Mouse (Mus musculus): ENCODE data around the gene Abcb9.
"Not testable (repeated sequence)": the region's sequence is repeated elsewhere in the genome, so short reads cannot be mapped to it uniquely, and the experiment has no call there.

Gene Abcb9

DNA sequence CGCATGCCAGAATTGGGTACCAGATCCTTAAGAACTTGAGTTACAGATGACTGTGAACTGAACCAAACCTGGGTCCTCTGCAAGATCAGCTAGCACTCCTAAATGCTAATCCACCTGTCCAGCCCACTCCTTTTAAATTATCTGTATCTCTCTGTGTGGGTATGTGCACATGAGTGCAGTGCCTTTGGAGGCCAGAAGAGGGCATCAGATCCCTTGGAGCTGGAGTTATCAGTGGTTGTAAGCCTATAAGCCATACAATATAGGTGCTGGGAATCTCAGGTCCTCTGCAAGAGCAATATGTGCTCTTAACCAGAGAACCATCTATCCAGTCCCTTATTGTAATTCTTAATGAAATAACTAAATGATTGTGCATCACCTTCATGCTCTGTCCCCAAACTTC, 39.4 kb downstream of the Abcb9 start:
- no peak for DNase-seq

DNA sequence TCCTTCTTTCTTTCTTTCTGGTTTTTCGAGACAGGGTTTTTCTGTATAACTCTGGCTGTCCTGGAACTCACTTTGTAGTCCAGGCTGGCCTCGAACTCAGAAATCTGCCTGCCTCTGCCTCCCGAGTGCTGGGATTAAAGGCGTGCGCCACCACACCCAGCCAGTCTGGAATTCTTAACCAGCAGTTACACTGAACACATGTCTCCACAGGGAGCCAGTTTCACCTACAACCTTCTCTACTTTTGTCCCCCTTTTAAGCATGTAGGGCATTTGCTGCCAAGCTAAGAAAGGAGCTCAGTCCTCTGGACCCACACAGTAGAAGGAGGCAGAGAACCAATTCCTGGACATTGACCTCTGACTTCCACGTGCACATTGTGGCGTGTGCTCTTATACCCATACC, 43.0 kb downstream of the Abcb9 start:
- DNase-seq = not testable (repeated sequence)

DNA sequence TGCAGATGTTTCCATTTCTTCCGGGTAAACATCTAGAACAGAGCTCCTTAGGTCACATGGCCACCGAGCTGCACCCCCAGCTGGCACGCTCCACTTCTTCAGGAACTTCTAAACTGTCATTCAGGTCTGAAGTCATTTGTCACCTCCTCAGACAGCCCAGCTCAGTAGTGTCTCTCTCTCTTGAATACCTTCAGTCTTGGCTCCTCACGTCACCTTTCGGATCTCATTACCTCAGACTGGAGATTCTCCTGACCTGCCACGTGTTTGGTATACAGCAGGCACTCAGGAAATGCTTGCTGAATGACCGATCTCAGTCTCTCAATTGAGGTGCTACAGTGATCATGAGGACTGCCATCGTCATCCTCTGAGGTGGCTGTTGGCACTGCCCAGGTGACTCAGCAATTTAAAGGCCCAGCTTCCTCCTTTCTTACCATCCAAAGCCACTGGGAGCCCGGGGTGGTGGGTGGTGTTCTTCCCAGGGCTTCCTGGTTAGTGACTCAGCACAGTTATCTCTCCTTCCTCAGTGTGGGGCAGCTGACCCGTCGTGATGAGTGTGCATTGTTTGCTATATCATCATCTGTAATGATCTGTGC, 43.6 kb downstream of the Abcb9 start:
- peak; percentile 95 for DNase-seq

DNA sequence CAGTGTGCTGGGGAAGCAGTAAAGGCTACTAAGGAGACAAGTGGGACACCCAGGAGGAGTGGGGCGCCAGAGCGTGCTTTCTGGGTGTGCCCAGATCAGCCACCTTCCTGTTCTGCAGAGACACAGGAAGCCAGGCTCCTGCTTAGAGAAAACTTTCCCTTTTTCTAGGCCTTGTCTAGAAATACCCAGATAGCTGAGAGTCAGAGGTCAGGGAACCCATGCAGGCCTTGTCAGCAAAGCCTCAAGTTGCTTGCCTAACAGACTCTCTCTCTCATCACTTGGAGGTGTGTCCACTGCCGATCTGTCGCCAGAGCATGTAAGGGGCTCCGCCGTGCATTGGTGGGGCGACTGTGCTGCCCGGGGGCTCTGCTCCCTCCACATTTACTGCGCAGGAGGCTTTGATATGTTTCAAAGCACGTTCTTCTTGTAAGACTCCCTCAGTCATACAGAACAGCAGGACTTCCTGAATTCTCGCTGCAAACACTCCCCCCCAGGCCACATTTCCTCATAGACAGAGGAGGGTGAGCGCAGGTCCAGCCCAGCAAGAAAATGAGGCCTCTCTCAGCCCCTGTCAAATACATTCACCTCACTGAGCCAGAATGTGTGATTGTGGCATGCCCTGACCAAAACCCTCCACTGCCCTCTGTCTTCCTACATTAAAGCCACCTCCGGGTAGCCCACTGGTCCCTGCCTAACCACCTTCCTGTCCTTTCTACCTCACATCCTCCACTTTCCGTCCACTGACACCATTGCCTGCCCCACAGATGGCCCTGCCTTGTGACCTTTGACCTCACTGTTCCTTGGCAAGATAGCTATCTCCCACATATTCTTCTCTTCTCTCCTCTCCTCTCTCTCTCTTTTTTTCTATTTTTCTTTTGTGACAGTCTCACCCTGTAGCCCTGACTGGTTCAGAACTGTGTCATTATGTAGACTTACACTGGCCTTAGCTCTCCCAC, 45.2 kb downstream of the Abcb9 start:
- DNase-seq = peak; percentile 96

DNA sequence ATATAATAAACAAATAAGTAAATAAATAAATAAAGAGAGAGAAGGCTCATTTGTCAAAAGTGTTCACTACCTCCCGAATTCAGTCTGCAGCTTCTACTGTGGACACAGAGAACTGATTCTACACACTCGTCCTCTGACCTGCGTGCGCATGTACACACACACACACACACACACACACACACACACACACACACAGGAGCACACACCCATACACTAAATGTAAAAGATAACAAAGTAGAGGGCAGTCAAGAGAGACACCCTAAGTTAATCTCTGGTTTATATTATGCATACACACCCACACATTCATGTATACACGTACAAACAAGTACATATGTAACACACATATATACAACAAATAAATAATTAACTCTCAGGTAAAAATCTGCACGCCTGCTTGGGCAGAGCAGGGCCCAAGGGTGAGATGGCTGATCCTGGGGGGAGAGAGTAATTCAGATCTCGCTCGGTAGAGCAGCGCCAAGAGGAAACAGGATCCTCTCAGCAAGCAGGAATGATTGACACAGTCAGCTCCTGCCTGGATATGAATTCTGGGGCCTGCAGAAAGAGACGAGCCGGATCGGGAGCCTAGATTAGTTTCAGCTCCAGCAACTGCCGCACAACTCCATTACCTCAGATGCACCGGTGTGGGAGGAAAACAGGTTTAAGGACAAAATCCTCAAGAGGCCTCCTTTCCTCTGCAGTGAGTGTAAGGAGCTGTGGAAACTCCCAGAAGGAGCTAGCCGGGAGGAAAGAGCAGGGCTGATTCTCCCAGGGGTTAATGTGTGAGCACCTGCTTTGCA, 46.2 kb downstream of the Abcb9 start:
- DNase-seq = no peak

DNA sequence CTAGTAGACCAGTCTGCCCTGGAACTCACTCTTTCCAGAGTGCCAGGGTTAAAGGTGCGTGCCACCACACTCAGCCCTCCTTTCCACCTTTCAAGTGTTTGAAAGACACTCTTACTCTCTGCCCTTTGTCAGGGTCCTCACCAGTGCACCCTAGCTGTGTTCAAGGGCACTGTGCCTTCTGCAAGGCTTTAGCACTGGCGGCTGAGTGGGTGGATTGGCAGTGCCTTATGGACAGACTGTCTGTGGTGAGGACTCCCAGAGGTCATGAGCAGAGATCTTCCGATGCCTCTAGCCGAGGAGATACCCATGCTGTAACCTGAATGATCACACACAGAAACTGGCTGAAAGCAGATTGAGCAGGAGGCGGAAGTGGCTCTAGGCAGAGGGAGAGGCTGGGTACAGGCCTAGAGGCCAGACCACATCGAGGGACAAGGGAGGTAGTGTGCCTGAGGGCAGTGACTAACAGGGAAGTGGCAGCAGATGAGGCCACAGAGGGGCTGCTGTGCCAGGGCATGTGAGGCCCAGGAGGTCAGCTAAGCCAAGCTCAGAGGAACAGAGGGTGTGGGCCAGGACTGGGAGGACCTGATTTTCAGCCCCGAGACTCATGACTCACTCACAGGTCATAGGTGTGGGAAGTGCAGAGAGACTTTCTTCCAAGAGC, 48.7 kb downstream of the Abcb9 start:
- peak; percentile 95 for DNase-seq

DNA sequence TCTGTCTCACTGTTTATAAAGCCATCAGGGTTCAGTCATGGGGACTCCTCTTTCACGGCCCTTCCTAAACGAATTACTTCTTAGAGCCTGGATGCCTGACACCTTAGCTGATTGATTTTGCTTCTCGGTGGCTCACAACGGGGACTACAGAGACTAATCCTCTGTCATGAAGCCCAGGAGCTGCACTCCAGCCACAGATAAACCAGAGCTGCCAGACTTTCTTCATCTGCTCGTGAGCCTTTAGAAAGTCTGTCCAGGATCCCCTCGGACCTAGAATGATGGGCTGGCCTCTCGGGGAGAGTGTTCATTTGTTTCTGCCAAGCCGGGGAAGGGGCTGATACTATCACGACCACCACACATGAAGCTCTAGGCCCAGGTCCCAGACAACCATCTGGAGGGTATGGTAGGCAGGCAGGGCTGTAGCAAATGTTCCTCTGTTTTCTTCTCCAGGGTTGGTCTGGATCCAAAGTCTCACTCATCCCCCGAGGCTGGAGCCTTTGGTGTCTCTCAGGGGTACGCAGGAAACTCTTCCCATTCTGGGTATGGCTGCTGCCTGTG, 50.1 kb downstream of the Abcb9 start:
- no peak for DNase-seq

DNA sequence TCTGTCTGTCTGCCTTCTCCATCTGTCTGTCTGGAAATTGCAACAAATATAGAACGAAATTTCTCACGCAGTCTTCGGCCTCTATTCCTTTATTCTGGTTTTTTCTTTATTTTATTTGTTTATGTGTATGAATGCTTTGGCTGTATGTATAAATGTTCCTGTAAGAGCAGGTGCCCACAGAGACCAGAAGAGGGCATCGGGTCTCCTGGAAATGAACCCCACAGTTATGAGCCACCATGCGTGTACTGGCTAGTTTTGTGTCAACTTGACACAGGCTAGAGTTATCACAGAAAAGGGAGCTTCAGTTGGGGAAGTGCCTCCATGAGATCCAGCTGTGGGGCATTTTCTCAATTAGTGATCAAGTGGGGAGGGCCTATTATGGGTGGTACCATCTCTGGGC, 51.6 kb downstream of the Abcb9 start:
- no peak for DNase-seq

DNA sequence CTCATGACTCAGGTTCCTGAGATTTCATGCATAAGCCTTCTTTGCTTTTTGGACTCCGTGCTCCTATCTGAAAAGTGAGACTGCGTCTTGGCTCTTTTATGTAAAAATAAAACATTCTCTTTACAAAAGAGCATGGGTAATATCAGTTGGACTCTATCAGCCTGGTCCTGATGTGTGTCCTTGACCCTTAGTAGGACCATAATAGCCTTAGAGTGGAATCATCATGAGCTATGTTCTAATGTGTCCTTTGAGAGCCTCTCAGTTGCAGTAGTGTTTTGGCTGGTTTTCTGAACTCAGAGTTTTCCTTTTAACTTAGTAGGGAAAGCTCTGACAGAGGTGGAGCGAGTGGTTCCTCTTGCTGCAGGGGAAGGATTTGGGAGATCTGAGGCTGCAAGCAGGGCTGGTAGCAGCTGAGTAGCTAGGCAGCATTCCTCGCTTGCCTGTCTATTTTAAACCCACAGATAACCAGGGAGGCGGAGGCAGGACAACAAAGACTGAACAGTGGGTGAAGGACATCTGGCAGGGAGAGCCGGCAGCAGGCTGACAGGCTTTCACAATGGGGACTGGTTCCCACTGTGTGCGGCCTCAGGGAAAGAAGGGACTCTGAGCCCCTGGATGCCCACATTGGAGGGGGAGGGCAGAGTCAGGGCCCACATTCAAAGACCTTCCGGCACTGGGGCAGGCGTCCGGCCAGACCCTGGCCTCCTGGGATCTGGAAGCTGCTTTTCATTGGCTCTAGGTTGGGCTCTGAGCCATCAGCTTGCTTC, 52.2 kb downstream of the Abcb9 start:
- peak; percentile 98 for DNase-seq

DNA sequence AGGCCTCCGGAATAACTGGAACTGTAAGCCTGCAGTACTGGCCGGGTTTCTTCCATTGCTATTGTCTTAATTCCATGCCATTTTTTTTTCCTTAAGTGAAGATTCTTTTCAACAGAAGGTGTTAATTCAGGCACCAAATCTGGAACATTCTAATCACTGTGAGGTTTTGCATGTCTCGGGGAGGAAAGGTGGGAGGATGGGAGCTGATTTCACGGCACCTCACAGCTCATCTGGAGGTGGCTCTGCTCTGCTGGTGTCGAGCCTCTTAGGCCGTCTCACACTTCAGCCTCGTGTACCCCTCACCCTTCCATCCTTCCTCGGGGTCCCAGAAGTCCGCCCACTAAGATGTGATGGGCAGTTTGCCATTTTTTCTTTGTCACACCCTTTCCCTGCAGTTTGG, 54.5 kb downstream of the Abcb9 start:
- DNase-seq = no peak

DNA sequence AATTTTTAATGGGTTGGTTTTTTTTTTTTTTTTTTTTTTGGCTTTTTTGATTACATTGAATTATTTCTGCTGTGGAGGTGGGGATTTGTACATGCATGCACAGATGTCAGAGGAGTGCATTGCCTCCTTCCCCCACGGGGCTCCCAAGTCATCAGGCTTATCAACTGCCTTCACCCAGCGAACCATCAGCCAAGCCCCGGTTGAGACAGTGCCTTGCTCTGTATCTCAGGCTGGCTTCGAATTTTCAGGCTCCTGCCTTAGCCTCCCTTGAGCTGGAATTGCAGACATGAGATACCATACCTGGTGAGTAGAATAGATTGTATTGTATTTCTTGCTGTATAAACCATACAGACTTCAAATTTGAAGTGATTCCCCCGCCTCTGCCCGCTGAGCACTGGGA, 56.0 kb downstream of the Abcb9 start:
- DNase-seq = no peak

DNA sequence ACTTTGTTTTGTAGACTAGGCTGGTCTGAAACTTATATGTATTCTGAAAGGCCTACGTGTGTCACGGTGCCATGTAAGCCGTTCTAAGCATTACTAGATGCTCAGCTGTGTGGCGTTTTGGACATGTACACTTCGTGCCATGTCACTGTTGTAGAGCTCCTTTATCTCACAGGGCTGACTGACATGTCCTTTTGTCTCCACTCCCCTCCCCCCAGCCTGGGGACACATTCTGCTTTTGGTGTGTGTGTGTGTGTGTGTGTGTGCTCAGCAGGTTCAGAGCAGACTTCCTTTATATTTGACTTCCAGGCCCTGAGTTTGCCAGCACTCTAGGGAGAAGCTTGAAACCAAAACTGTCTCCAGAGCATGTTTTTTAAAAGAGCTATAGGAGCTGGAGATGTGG, 58.8 kb downstream of the Abcb9 start:
- no peak for DNase-seq

DNA sequence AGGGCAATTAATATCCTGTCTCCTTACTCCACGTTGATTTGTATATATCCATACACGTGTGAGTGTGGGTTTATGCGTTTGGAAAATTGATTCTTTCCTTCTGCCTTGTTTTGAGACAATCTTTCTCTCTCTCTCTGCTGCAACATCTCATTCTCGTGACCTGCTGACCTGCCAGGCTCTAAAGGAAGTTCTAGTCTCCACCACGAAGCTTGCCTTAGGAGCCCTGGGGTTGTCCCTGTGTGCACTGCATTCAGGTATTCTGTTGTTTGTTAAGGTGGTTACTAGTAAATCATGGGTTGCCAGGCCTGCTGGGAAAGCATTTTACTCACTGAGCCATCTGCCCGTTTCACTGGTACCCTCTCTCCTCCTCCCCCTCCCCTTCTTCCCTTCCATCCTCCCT, 59.3 kb downstream of the Abcb9 start:
- no peak for DNase-seq

DNA sequence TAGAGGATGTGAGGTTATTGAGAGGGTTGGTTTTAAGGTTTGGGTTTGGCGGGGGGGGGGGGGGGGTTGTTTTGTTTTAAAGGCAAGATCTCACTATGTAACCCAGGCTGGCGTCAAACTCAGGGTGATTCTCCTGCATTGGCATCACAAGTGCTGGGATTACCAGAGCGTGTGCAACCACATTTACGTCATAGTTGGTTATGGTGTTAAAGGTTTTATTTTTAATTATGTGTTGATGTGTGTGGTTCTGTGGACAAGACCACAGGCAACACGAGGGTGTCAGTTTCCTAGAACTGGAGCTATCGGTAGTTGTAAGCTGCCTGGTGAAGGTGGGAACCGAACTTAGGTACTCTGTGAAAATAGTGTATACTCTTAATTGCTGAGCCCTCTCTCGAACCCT, 59.8 kb downstream of the Abcb9 start:
- no peak for DNase-seq

DNA sequence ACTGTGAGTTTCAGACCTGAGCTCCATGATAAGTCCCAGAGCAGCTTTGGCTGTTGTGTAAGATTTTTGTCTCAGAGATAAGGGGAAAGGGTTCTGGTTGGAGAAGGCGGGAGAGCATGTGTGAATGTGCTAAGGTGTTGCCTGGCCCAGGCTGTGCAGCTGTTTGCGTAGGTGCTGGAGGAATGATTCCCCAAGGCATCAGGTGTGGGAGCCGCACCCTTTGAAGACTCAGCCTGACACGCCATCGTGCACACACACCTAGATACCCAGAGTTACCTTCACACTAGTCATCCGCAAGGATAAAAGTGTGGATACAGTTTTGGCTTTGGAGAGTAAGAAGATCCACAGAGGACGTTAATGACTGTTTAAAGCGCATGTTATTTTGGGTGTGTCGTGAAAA, 60.2 kb downstream of the Abcb9 start:
- DNase-seq = no peak

DNA sequence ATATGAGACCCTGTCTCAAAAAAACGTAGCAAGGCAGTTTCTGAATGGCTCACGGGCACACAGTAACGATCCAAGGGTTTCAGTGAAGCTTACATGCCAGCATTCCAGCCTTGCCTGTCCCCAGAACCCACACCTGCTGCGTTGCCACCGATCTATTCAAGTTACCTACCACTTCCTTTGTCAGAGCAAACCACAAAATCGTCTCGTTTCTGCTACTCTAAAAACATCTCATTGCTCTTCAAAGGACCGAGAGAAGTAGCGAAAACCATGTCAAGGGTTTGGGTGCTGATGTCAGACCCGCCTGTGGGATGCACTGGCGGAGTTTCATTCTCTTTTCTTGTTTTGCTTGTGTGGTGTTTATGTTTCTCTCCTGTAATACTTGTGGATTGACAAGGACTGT, 61.1 kb downstream of the Abcb9 start:
- DNase-seq = no peak

DNA sequence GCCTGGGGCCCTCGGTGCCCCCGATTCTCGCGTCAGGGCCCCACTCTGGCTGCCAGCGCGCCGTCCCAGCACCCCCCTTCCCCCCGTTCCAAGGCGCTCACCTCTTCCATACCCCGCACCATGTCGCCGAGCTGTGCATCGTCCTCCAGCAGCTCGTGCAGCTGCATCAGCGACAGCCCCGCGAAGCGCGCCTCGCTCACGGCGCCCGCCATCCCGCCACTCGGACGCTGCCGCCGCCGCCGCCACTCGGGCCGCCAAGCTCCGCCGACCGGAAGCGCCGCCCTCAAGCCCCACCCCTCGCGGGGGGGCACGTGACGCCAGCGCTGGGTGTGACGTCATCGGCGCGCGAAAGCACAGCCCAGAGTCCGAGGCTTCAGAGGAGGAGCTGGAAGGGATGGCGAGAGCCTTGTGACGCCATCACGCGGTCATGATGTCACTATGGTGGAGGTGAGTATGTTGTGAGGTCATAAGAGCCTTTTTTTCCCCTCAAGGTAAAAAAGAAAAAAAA, 63.5 kb downstream of the Abcb9 start, which contains the start of gene Vps37b:
Gene Vps37b, minus strand, starts transcription at position 270 of the 508 bp plus-strand sequence.
- peak; percentile 99 for DNase-seq

DNA sequence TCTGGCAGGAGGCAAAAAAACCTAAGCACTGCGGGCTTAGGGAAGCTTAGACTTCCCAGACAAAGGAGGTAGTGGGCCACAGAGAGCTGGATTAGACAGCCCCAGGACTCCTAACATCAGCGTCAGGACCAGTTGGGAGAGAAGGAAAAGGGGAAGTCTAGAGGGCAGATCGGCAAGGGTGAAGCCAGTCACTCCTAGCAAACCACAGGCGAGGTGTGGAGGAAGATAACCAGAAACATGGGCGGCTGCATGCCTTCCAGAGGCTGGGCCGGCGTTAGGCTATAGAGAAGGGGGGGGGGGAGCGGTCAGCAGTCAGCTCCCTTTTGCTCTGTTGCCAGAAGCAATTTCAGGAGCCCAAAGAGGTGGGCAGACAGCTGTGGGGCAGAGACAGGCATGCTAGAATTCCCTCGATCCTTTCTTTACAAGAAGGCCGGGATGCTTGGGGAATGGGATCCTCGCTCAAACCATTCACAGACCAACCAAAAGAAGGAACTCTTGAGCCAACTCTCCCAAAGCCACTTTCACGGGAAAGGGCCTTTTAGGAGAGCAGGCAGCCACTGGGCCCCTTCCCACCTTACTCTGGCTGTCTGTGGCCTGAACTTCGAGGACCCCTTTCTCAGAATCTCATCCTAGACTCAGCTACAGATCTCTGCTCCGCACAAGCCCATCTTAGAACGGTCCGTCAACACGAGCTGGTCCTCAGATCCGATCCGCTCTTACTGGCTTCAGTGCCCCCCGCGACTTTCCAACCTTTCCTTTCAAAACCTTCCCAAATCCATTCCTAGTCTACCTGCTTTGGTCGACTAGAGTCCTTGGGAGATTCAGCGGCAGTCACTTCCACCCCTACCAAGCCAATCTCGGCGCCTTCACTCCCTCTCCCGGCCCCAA, 64.3 kb downstream of the Abcb9 start:
- peak; percentile 92 for DNase-seq

DNA sequence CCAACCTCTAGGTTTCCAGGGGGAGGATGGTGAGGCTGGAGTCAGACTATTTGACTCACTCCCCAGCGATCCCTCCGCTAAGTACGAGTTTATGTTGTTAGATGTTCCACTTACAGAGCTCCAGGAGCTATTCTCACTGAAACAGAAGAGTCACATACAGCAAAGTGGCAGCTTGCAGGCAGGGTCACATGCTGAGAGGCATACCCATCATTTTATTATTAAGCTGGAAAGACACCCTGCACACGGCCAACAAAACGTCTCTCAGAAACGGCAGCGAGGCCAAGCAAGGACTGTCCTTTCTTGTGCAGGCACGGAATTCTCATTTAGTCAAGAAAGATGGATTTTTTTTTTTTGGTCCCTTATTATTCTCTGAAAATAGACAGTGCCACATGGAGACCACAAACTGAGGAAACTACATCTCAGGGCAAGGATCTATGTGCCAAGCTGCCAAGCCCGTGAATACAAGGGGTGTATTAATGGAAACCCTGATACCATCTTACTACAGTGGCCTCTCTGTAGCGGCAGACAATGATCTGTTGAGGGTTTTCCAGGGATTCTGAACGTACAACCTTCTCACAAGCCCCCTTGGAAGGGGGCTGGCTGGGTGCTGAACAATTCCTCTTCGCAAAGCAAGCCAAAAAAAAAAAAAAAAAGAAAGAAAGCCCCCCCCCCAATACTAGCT, 65.1 kb downstream of the Abcb9 start:
- no peak for DNase-seq

All from heart, adult 11 months (tissue).